Mouse (Mus musculus) E14TG2a.4 (cell line): Measurements from ENCODE around the gene Mrps6.
"Not testable (repeated sequence)": the region's sequence is repeated elsewhere in the genome, so short reads cannot be mapped to it uniquely, and the experiment has no call there.

Experiments used
- H3K27me3 ChIP-seq: 2 replicates; pipeline ENCODE4 v1.6.1; 2014; ENCODE audit warnings: low read length, control low read depth; ENCODE audit not compliant: insufficient read depth
- H3K36me3 ChIP-seq: 2 replicates; pipeline ENCODE4 v1.6.1; 2014; ENCODE audit warnings: low read length, control low read depth; ENCODE audit not compliant: insufficient read depth
- H3K4me1 ChIP-seq: replicated peaks from 2 replicates; pipeline ENCODE4 v1.6.1; 2014; ENCODE audit warnings: low read depth, low read length, control low read depth
- H3K4me3 ChIP-seq: replicated peaks from 2 replicates; pipeline ENCODE4 v1.5.1; 2014; ENCODE audit warnings: mild to moderate bottlenecking, low read length
- H3K9me3 ChIP-seq: 2 replicates; pipeline ENCODE4 v1.6.1; 2014; ENCODE audit warnings: low read length, control low read depth
- CTCF ChIP-seq: conservative IDR thresholded peaks from 2 replicates; pipeline ENCODE4 v1.5.1; 2014; ENCODE audit warnings: low read length
- NANOG ChIP-seq: IDR thresholded peaks from 2 replicates; pipeline ENCODE4 v1.6.1; 2014; ENCODE audit warnings: borderline replicate concordance, low read length, mixed read lengths
- POU5F1 ChIP-seq: IDR thresholded peaks from 2 replicates; pipeline ENCODE4 v1.6.1; 2014; ENCODE audit warnings: low read length, borderline replicate concordance

Mrps6 gene

DNA sequence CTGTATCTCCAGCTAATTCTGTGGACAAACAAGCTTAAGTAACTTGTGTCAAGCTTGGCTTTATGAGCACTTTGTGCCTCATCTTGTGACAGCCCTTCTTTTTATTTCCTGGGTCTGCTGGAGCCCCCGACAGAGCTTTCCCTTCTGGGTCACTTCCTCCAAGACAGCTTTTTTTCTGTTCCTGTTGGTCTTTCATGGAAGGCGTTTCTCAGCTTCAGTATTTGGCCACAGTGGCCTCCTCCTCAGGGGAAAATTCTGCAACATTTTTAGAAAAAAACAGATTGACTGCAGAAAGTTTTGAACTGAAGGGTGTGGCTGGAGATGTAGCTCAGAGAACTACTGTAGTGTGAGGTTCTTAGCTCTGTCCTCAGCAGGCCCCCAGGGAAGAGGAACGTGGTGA, 31.2 kb downstream of the Mrps6 start:
- H3K4me1 ChIP-seq, result peaks cover 14% of the 10 kb centered on the region
- no peak overlapping the region for H3K4me3 ChIP-seq
- TF ChIP-seq POU5F1 (no peak), NANOG (no peak), CTCF (no peak)
- H3K36me3 ChIP-seq, result peaks cover 8% of the 10 kb centered on the region
- H3K9me3 ChIP-seq, result no peaks in the 10 kb centered on the region
- H3K27me3 ChIP-seq, result no peaks in the 10 kb centered on the region

DNA sequence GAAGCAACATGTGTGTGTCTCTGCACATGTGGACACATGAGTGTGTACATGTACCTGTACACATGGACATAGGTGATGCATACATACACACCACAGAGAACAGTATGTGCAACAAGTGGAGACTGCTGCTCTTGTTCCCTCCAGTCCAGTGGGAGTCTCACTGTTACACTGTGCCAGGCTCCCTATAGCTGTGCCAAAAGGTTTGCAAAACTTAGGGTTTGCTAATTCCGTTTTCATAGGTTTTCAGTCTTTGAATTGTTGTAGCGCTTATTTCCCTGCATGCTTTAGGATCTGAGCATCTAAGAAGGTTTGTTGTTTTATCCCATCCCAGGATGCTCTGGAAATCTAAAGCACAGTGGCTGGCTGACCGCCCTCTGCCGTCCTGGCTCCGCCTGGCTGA, 33.8 kb downstream of the Mrps6 start:
- Histone ChIP-seq H3K4me1 (0 out of 2 replicates have a peak, but pooled peaks cover 7% of the 10 kb centered on the region), H3K27me3 (no peaks in the 10 kb centered on the region), H3K9me3 (no peaks in the 10 kb centered on the region), H3K4me3 (no peak overlapping the region), H3K36me3 (peaks cover 8% of the 10 kb centered on the region)
- TF ChIP-seq CTCF (no peak), NANOG (no peak), POU5F1 (no peak)

DNA sequence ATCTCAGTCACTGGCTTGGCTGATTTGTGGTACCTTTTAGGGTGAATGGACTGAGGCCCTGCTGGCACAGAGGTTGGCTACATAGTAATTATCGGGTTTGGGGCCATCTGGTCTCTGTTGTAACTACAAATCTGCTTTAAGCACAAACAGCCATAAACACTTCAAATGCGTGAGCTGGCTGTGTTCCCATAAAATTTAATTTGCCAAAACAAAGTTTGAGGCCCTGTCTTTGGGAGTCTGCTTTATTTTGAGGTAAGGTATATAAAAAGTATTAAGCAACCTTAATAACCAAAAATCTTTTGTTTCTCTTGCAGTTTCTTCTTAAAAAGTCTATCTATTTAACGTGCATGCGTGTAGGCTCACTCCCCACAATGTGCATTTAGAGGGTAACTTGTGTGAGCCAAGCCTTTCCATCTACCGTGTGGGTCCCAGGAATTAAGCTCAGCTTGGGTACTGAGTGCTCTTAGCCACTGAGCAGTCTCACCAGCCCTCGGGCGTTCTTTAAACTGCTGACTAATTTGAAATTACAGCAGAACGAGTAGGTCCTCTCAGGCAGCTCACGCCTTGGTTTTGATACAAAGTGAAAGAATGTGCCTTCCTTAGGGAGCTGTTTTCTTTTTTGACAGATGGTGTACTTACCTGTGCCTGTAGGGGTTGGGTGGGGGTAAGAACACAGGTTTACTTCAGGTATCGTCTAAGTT, 40.4 kb downstream of the Mrps6 start:
- TF ChIP-seq POU5F1 (no peak), NANOG (no peak), CTCF (no peak)
- H3K4me1 ChIP-seq, result peaks cover 18% of the 10 kb centered on the region
- H3K4me3 ChIP-seq, result no peak overlapping the region
- no peaks in the 10 kb centered on the region for H3K9me3 ChIP-seq
- no peaks in the 10 kb centered on the region for H3K27me3 ChIP-seq
- H3K36me3 ChIP-seq, result peaks cover 23% of the 10 kb centered on the region

- no peaks in the 10 kb centered on the region for H3K9me3 ChIP-seq
- no peaks in the 10 kb centered on the region for H3K27me3 ChIP-seq
- H3K36me3 ChIP-seq, result peaks cover 20% of the 10 kb centered on the region
- H3K4me1 ChIP-seq, result peaks cover 29% of the 10 kb centered on the region
- TF ChIP-seq NANOG (no peak), CTCF (no peak), POU5F1 (no peak)
- no peak overlapping the region for H3K4me3 ChIP-seq
Observed at GRCm38 (mm10) chr16:92099598-92099997, 41.5 kb downstream of the Mrps6 start.

DNA sequence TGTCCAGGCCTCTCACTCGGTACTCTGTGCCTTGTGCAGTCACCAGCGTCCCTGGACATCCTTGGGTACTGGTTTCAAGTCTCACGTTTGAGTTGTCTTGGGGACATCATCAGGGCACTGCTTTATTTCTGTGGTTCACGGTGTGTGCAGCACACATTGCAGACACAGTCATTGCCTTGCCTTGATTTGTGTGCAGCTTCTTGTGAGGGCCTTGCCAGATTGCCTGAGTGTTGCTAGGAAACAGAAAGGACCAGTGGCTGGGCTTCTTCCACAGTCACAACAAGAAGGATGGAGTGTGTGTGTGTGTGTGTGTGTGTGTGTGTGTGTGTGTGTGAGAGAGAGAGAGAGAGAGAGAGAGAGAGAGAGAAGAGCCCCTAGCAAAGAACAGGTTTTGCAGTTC, 42.0 kb downstream of the Mrps6 start:
- H3K4me1 ChIP-seq, result peaks cover 34% of the 10 kb centered on the region

DNA sequence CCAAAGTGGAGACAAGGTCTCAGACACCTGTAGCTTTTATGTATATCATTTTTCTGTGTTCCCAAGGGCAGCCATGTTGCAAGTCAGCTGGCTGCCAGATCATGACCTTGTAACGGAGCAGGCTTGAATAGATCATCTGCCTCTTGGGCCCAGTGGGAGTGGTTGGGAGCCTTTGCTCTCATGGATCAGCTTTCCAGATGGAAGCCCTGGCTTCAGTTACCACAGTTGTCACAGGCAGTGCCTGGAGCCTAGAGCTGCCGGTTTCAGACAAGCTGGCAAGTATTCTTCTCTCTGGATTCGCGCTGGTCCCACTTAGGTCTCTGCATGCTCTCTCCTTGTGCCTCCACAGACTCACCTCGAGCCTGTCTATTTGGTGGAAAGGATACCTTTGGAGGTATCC, 44.0 kb downstream of the Mrps6 start:
- H3K36me3 ChIP-seq, result peaks cover 20% of the 10 kb centered on the region
- H3K27me3 ChIP-seq, result no peaks in the 10 kb centered on the region
- H3K9me3 ChIP-seq, result no peaks in the 10 kb centered on the region
- TF ChIP-seq CTCF (no peak), NANOG (no peak), POU5F1 (no peak)
- no peak overlapping the region for H3K4me3 ChIP-seq
- H3K4me1 ChIP-seq, result peaks cover 53% of the 10 kb centered on the region

More for the DNA sequence above, 42.0 kb downstream of the Mrps6 start:
- Histone ChIP-seq H3K27me3 (no peaks in the 10 kb centered on the region), H3K4me3 (no peak overlapping the region), H3K9me3 (no peaks in the 10 kb centered on the region), H3K36me3 (peaks cover 20% of the 10 kb centered on the region)
- no peak for TF ChIP-seq CTCF
- TF ChIP-seq NANOG, result no peak
- no peak for TF ChIP-seq POU5F1

DNA sequence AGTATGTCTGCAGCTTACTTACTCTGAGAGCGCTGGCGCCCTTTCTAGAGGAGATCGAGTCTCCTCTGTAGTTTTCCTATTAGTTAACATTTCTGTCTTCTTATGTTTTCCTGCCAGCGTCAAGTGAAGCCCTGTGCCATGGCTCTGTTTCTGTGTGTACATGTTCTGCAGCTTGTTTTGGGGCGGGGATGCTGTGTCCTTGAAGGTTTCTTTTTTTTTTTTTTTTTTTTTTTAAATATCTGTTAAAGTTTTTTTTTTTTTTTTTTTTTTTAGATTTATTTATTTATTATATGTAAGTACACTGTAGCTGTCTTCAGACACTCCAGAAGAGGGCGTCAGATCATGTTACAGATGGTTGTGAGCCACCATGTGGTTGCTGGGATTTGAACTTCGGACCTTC, 44.9 kb downstream of the Mrps6 start:
- not testable (repeated sequence) for H3K27me3 ChIP-seq, H3K9me3 ChIP-seq, H3K4me3 ChIP-seq
- peaks cover 60% of the 10 kb centered on the region for H3K4me1 ChIP-seq
- H3K36me3 ChIP-seq, result peaks cover 20% of the 10 kb centered on the region

DNA sequence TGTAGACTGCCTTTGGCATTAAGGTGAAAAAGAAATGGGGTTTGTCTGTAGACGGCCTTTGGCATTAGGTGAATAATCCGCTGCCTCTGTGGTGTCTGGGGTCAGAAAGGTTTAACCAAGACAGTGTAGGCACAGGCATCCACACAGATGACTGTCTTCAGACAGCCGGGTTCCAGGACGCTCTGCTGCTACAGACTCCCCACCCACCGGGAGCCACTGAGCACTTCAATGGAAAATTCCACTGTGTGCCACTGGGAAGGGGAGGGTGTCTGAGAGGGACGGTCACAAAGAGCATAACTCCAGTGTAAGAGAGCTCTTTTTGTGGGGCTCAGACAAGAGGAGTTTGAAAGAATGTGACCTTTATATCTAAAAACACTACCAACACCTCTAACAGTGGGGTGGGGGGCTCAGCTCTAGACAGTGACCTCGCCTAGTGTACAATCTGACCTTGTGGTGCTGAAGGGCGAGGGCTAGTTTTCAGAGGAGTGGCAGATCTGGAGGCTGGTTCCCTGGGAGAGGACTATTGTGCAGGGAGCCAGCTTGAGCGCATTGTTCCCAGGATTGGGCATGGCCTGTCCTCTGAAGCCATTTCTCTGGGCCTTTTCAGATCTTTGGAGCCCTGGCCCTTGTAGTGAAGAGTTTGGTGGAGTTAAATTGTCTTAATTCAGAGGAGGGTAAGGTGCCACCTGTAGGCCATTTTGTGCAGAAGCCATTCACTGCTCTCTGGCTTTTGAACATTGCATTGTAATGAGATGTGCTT, 45.7 kb downstream of the Mrps6 start:
- TF ChIP-seq POU5F1, result no peak
- peak; percentile 16; the same call in 1 of the 2 replicates for TF ChIP-seq CTCF
- H3K27me3 ChIP-seq, result no peaks in the 10 kb centered on the region
- H3K9me3 ChIP-seq, result no peaks in the 10 kb centered on the region
- peaks cover 60% of the 10 kb centered on the region for H3K4me1 ChIP-seq
- H3K4me3 ChIP-seq, result 0 out of 2 replicates have a peak overlapping the region, but pooled peaks have one; percentile 10
- H3K36me3 ChIP-seq, result peaks cover 20% of the 10 kb centered on the region

DNA sequence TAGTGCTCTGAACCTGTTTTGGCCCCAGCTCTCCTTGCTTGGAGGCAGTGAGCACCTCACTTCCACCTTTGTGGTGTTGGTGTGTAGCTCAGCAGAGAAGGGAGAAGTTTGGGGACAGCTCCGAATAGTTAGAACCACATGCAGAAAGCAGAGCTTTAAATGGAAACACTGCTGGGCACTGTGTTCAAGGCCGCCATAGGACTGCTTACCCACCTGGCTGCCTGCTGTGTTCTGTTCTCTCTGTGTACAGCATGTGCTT, 46.2 kb downstream of the Mrps6 start:
- Histone ChIP-seq H3K27me3 (no peaks in the 10 kb centered on the region), H3K9me3 (no peaks in the 10 kb centered on the region), H3K4me3 (no peak overlapping the region), H3K36me3 (peaks cover 20% of the 10 kb centered on the region), H3K4me1 (peaks cover 60% of the 10 kb centered on the region)
- TF ChIP-seq CTCF (no peak), POU5F1 (no peak), NANOG (no peak)
